Mouse (Mus musculus): ENCODE results near the gene Sigirr.

DNA sequence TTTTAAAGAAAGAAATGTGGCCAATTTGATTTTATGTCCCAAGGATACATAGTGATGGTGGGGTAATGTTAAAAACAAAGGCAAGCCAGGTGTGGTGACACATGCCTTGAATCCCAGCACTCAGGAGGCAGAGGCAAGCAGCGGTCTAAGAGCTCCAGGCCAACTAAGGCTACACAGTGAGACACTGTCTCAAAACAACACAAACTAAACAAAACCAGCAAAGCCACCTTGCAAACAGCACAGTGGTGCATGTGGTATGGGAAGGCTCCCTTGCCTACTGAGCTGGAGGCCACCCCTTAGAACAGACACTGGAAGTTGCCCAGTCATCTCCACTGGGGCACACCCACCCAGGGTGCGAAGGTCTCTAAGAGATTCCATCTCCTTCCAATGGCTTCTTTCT, 40.4 kb downstream of the Sigirr start:
- no peak for TF ChIP-seq POLR2A (IDR thresholded peaks at IDR 0.05; ENCODE audit: extremely low read depth, insufficient read depth, low read length)
- TF ChIP-seq CTCF (IDR thresholded peaks at IDR 0.05; ENCODE audit: extremely low read depth, insufficient read depth, low read length) = no peak

Measured in cortical plate, adult 2 months (tissue).